Mouse (Mus musculus) MEL (cell line): ENCODE results near the gene Pdzd2.

Experiments used
- CTCF ChIP-seq, 3 experiments: IDR thresholded peaks in 2 of 3; conservative IDR thresholded peaks in 1 of 3; 2 replicates each; pipeline ENCODE4 v1.5.1; 2011 to 2012; ENCODE audit warnings: low read length in 3 of 3, low read depth in 2 of 3, mild to moderate bottlenecking in 2 of 3, improper control_type of control experiment in 1 of 3, inconsistent platforms in 1 of 3, mixed read lengths in 1 of 3, moderate library complexity in 1 of 3; ENCODE audit not compliant: control insufficient read depth in 1 of 3, insufficient read depth in 1 of 3, poor library complexity in 1 of 3, severe bottlenecking in 1 of 3
- POLR2AphosphoS5 ChIP-seq: IDR thresholded peaks from 2 replicates; pipeline ENCODE4 v1.6.1; 2012; ENCODE audit warnings: low read depth, borderline replicate concordance, mild to moderate bottlenecking, inconsistent platforms, low read length, moderate library complexity, mixed read lengths

GRCm38 (mm10) chr15:12665946-12666345 lies 73.8 kb downstream of the Pdzd2 start:
- TF ChIP-seq CTCF (IDR thresholded peaks at IDR 0.05 in 2 of 3, conservative IDR thresholded peaks at IDR 0.05 in 1 of 3; ENCODE audit: control insufficient read depth in 1 of 3, insufficient read depth in 1 of 3, low read depth in 2 of 3, low read length in 3 of 3, poor library complexity in 1 of 3, severe bottlenecking in 1 of 3) = no peak
- TF ChIP-seq POLR2AphosphoS5 = no peak
